Mouse (Mus musculus) fibroblast of lung, adult 2 months (primary cell): ENCODE data around the gene Eif1b.

Experiments used
- DNase-seq: peaks from one replicate; pipeline ENCODE4 v3.0.0-alpha.2; 2011; ENCODE audit warnings: low read depth

The Eif1b gene

GRCm38 (mm10) chr9:120492010-120492399, at the start of gene Eif1b:
Gene Eif1b (plus strand): TSS chr9:120492232.
- no peak for DNase-seq

DNA sequence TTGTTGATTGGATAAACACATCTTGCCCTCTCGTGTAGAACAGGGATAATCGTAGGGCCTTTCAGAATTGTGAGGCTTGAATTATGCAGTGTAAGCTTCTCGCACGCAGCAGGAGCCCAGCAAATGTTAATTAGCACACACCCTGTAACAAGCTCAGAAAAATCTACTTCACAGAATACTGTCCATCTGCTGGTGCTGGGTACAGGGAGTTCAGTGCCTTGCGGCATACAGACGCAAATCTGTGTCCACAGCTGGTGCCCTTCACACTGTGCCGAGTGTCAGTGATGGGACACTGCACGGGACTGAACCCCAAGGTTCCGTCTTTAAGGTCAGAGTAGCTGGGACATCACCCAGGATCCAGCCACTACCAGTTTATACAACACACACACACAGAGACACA, 47.4 kb upstream of the Eif1b start:
- no peak for DNase-seq

- DNase-seq, result no peak
Measured at GRCm38 (mm10) chr9:120449696-120450329, 42.2 kb upstream of the Eif1b start.

GRCm38 (mm10) chr9:120455768-120456655, 36.0 kb upstream of the Eif1b start:
- peak; percentile 56 for DNase-seq

- DNase-seq, result no peak
Measured at GRCm38 (mm10) chr9:120470431-120470830, 21.6 kb upstream of the Eif1b start.

- no peak for DNase-seq
Measured at GRCm38 (mm10) chr9:120481644-120482043, 10.4 kb upstream of the Eif1b start.

- DNase-seq, result no peak
Measured at GRCm38 (mm10) chr9:120482382-120482781, 9.7 kb upstream of the Eif1b start.

DNA sequence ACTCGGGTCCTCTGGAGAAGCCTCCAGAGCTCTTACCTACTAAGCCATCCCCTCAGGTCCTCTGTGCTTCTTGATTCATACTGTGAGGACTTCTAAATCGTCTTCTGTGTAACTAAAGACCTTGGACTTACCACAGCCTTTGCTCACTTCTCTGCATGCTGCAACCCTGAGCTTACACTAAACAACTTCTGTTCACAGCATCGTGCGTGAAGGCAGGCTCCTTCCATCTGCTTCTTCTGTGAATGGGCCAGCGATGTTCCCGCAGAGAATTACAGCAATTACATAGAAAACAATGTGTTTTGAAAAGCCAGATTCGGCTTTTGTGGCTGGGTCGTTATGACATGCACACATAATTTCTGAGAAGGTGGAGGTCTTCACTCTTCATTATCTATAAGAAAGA, 8.9 kb upstream of the Eif1b start:
- no peak for DNase-seq

DNA sequence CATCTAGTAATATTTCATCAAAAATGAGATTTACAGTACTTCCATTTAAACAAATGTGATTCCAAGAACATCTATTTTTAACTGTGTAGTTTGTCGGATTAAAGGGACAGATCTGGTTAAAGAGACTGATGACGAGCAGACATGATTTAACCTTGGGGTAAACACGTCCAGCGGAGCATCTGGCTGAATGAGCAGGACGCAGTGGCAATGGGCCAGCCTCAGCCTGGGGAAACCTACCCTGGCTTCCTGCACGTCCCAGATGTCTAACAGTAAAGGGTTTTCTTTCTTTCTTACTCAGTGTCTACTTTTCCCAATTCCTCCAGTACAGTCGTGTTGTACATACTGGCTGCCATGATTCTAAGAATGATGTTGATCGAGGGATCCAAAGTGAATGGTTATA, 5.0 kb upstream of the Eif1b start:
- no peak for DNase-seq

- no peak for DNase-seq
Measured at GRCm38 (mm10) chr9:120491509-120491908, 523 bp upstream of the Eif1b start.

DNA sequence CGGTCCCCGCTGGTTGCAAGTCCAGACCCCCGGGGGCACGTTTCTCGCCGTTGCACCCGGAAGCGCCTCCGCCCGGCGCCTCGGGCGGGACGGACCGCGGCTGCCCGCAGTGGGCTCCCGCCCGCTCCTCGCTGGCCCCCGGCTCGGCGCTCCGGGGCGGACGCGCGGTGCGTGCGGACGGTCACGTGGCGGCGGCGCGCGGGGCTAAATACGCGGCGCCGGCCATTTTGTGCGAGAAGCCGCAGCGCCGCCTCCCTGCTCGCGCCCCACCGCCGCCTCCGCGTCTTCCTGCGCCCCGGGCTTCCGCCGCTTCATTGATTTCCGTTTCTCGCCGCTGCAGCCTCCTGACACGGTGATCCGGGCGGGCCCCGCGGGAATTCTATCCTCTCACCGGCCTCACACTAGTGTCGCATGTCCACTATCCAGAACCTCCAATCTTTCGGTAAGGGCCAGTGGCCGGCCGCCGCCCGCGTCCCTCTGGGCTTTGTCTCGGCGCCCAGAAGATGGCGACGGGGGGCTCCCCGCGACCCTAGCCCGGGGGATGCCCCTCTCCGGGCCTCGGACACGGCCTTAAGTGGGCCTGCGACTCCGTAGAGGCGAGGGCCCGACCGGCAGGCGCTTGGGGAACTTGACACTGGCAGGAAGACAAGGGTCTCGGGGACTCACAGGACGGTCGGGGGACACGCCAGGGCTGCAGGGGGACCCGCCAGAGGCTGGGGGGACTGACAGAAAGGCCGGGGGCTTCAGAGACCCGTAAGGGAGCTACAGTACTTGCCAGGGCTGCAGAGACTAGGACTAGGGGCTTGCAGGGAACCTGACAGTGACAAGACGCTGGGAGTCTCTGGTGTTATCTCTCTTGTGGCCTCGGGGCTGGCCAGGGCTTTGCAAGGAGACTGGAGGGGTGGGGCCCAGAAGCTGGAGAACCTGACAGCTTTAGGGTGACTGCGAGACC, 644 bp downstream of the Eif1b start:
- no peak for DNase-seq

- DNase-seq, result no peak
Measured at GRCm38 (mm10) chr9:120493781-120494180, 1.7 kb downstream of the Eif1b start.

GRCm38 (mm10) chr9:120496691-120497090, 4.7 kb downstream of the Eif1b start:
- DNase-seq, result peak; percentile 49

GRCm38 (mm10) chr9:120497983-120498382, 6.0 kb downstream of the Eif1b start:
- DNase-seq, result no peak

GRCm38 (mm10) chr9:120501191-120501902, 9.3 kb downstream of the Eif1b start:
- DNase-seq, result no peak

DNA sequence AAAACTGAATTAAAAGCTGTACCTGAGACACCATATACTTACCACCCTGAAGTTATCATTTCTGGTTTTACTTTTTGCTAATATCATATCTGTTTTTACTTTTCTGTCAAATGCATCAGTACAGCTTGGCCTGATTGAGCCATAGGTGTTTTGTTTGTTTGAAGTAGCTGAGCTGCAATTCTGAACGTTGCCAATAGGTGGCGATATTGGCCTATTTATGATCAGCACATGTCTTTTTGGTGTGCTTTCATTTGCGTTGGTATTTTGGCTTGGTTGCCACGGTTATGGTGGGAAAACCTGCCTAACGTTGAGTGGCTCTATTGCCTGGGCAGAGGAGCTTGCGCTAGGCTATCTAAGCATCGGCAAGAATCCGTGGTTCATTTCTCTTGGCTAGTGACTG, 10.0 kb downstream of the Eif1b start:
- DNase-seq, result peak; percentile 80

- DNase-seq, result no peak
Measured at GRCm38 (mm10) chr9:120504423-120504822, 12.4 kb downstream of the Eif1b start.

DNA sequence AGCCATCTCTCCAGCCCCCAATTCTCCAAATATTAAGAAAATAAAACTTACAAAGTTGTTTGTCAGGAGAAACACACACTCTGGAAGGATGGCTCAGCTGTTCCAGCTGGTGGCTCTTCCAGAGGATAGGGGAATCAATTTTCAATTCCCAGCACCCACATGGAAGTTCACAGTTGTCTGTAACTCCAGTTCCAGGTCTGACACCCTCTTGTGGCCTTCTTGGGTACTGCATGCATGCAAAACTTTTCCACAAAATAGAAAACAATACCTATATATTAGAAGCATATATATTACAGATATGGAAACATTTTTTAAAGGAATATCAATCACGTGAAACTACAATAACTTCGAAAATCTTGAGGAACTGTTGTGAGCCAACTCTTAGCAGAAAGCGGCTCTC, 19.7 kb downstream of the Eif1b start:
- DNase-seq, result no peak

DNA sequence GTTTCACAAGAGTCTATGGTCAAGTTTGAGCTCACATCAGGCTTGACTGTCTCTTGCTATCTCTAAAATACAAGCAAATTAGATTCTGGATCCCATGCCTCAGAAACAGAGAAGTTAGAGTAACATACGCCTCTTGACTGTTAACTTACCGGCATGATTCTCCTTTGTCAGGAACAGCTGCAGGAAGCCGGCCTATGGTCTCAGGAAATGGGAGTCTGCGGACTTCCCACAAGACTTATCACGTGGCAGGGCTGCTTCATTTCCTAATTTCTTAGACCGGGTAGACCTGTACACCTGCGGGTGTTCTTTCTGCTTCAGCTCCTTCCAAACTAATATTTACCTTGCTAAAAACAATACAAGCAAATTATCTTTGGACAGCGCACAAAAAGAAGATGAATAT, 24.7 kb downstream of the Eif1b start:
- no peak for DNase-seq

GRCm38 (mm10) chr9:120518946-120519345, 26.9 kb downstream of the Eif1b start:
- no peak for DNase-seq

GRCm38 (mm10) chr9:120519469-120520125, 27.6 kb downstream of the Eif1b start:
- DNase-seq, result no peak
